Mouse (Mus musculus) cerebellum, postnatal 25 days (tissue): ENCODE data around the gene Gm10337.

Experiments
- DNase-seq, 2 experiments: peaks; one replicate each; pipeline ENCODE4 v3.0.0; 2021; ENCODE audit warnings: mixed read lengths in 2 of 2

Gene Gm10337

DNA sequence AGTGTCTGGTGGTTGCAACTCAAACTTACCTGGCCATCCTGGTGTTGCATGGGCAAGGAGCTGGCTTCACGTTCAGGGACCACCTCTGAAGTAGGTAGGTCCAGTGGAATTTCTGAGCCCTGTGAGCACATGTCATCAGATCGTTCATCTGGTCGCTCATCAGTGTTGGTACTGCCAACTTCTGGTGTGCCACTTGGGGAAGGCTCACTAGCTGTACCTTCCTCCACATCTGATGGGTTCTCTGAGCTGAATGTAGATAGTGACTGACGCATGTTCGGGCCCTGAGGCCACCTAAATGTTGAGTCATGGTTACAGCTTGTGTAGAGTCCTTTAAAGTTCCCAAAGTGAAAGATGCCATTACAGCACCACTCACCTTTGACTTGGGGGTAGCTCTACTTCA, 3.0 kb upstream of the Gm10337 start:
- no peak for DNase-seq

DNA sequence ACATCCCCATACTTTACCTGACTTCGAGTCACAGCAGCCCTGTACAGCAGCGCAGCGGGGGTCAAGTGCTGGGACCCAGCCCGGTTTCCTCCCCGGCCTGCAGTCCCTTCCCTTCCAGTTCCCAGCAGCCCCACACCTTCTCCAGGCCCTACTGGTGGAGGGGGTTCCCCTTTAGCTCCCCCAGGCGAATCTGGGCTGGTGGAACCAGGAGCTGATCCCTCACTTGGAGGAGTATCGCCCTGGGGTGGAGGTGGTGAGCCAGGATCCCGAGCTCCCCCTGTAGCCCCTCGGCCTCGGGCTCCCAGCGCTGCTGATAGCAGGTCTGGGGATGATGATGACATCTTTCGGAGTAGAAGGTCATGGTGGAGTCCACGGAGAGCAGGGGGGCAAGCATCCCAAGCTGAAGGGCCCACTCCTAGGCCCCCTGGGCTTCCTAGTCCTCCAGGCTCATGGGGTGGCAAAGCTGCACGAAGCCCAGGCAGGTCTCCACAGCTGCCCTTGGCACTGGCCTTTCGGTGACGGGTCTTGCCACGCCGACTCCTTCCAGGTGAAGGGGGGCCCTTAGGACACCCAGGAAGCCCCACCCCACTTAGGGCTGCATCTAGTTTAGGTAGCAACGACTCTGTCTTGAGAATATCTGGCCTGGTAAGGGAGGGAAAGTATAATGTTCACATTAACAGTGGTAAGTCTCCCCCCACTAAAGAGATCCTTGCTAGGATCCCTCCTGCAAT, 2.3 kb upstream of the Gm10337 start:
- no peak for DNase-seq

DNA sequence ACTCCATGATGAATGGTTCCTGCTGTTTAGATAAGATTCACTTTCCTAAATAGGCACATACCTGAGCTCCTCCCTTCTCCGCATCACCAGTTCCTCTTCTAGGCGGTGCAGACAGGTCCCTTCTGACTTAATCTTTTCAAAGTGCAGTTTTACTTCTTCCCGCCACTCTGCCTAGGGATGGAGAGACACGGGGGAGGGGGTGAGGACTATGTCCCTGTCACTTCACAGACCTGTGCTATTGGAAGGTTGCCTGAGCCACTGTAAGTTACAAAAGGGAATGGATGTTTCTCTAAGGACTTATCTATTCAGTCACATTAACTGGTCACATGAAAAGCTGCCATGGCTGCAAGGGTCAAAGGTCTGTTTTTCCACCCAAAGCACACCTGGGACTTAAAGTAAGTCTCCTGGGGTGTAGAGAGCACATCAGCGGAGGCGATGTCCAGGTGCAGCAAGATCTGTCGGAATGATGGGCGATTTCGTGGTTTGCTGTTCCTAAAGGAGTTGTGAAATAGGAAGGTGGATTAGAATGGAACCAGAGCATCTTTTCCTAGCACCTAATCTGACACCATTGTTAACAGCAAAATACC, 1.2 kb upstream of the Gm10337 start:
- no peak for DNase-seq

DNA sequence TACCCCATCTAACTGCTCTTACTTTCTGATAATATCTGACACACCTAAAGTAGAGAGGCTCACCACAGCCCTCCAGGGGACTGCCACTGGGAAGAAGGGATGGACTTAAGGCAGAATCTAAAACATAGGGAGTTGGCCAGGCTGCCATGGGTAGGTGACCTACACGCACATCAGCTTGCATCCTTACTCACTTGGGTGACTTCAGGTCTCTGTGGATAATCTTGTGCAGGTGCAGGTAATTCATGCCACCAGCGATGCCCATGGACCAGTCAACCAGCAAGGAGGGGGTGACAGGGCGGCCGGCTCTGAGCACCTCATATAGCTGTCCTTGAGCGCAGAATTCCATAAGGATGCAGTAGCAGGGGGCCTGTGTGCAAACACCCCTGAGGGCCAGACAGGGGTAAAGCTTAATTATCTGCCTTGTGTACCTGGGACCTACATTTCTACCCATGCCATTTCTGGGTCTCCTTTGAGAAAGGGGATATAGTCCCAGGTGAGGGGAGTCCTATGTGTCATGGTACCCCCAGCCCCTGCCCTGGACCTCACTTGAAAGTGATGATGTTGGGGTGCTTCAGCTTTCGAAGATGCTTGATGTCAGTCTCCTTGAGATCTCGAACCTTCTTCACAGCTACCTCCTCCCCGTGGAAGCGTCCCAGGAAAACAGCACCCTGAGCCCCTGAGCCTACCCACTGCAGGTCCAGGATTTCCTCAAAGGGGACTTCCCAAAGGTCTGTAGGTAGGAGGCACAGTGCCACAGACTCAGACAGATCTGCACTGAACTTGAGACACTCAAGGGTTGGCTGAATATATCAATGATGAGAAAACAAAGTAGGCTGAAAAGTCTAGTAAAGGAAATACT, 631 bp downstream of the Gm10337 start:
- DNase-seq, result no peak

- no peak for DNase-seq
These were observed 1.7 kb downstream of the Gm10337 start for GRCm38 (mm10) chr15:102505073-102505769.

DNA sequence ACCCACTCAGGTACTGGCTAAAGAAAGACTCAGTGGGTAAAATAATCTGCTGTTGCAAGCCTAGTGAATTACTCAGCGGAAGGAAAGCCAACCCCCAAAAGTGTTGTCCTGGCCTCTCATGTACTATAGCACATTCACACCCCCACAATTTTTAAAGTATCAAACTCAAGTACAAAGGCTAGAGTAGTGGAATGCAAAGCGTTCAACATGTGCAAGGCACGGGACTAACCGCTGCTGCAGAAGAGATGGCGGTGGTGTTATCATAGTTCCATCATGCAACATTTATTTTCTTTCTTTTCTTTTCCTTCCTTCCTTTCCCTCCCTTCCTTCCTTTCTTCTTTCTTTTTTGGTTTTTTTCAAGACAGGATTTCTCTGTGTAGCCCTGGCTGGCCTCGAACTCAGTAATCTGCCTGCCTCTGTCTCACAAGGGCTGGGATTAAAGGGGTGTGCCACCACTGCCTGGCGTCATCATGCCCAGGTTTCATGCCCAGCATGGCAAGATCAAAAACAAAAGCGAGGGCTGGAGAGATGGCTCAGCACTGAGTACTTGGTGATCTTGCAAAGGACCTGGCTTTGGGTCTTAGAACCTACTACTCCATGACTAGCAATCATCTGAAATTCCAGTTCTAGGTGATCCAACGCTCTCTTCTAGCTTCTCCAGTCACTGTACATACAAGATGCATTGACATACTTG, 2.4 kb downstream of the Gm10337 start:
- peak in 1 of 2 experiments; percentile 3 for DNase-seq

DNA sequence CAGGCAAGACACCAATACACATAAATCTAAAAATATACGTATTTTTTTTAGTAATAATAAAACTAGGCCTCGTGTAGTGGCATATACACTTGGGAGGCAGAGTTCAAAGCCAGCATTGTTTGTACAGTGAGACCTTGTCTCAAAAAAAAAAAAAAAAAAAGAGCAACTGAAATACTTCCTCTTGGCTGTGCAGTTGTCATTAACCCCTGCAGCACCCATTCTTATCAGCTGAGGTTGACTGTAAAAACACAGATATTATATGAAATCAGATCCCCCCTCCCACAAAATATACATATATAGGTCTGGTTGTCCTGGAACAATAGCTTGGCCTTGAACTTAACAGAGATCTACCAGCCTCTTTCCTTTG, 2.9 kb downstream of the Gm10337 start:
- no peak for DNase-seq

GRCm38 (mm10) chr15:102506864-102507263, 3.3 kb downstream of the Gm10337 start:
- DNase-seq, result peak in 1 of 2 experiments; percentile 1

GRCm38 (mm10) chr15:102507561-102507960, 4.0 kb downstream of the Gm10337 start:
- no peak for DNase-seq

- DNase-seq, result no peak
These were observed 4.8 kb downstream of the Gm10337 start for GRCm38 (mm10) chr15:102508336-102508735.

DNA sequence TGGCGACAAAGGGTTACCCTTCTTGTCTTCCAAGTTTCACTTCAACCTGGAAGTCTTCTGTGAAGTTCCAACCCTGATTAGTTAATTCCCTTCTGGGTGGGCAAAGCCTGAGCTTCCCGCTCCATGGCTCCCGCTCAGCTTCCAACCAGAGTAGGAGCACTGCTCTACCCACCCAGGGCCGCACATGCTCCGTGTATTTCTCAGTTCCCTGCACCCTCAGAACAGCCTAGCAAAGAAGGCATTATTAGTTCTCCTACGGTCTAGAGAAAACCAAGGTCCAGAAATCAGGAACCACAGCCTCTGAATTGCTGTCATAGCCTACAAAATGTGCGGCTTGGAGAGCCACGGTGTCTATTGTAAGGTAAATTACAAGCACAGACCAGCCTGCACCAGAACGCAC, 6.6 kb downstream of the Gm10337 start:
- DNase-seq, result peak; percentile 34 to 48

DNA sequence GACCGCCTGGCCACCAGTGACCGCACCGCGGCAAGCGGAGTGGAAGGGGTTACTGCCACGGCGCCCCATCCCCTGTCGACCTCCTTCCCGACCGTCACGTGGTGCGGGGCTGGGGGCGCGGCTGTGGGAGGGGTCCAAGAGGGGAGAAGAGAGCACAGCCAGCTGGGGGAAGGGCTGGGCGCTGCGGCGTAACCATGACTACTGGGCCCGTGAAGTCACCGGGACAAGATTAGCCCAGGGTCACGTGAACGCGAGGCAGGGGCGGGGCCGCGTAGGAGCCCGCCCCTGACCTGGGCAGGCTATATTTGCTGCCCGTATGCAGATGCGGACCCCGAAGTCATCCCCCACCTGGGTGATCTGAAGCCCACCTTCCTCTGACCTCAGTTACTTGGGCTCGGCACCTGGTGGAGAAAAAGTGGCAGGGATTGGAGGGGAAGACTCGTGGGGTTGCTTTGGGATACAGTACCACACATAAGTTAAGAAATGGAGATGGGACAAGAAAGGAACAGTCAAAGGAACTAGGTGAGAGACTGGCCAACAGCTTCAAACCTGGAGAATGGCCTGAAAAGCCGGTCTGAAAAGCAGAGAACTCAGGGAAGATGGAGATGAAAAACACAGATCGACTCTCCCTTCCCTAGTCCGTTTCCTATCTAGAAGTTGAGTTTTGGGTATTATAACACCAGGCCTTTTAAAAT, 7.2 kb downstream of the Gm10337 start:
- DNase-seq, result peak; percentile 82 to 89

- no peak for DNase-seq
These were observed 7.8 kb downstream of the Gm10337 start for GRCm38 (mm10) chr15:102511285-102511833.

DNA sequence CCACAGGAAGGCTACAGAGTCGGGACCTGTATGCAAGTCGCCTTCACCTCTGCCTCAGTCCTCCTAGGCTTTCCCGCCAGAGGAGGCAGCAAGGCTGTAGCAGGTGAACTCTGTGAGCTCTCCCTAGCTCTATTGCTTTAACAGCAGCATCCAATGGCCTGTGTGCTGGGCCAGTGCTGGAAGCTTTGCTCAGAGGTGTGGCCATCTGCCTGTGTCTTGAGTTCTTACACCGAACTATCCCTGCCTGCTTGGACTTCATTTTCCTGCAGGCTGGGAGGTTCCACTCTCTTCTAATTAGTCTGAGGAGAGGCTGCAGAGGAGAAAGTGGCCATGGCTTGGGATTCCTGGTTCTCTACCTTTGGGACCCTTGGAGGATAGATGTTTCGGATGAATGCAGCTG, 8.5 kb downstream of the Gm10337 start:
- peak in 1 of 2 experiments; percentile 60 for DNase-seq

- no peak for DNase-seq
These were observed 8.9 kb downstream of the Gm10337 start for GRCm38 (mm10) chr15:102512471-102512870.

DNA sequence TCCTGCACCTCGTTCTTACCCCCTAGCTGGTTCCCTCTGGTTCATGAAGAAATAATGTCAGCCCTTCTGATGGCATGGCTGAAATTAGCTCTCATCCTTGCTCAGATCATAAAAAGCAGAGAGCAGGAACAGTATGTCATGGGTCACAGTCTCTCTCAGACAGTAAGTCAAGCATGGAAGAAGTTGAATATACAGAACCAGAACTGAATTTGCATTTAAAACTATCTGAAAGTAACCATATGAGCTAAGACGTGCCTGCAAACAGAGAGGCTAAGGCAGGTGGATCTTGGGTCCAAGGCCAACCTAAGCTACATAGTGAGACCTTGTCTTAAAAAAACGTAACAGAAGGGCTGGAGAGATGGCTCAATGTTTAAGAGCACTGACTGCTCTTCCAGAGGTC, 9.5 kb downstream of the Gm10337 start:
- no peak for DNase-seq

GRCm38 (mm10) chr15:102515261-102515660, 11.7 kb downstream of the Gm10337 start:
- DNase-seq, result no peak

DNA sequence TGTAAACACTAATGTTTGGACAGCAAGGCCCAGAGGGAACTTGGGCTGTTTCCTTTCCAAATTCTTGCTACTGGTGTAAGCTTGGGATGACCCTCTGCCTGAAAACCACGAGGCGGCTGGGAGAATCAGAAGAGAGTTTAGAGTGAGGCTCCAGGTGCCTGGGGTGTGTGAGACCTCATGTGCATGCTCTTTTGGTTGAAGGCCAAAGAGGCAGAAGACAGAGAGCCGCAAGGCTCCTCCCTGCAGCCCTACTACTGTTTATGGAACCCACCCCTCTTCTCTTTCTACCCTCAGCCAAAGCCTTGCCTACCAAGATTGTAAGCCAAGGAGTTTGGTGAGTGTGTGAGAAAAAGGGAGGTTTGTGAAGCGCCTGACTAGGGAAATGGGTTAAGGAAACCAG, 12.3 kb downstream of the Gm10337 start:
- DNase-seq, result peak; percentile 48 to 49

DNA sequence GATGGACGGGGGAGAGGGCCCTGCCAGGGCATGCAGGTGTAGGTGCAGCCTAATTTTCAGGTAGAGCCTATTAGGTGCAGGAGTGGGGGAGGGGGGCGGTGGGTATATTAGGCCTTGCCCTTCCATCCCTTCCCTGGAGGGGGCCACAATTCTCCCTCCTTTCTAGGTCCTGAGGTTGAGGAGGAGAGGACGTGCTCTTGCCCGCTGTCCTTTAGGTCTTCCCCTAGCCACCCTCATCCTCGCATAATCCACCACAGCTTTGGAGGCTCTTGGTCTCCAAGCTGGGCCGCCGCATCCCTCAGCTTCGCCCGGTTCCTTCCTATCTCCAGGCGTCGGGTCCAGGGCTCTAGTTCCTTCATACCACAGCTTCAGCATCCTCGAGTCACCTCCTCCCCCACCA, 12.8 kb downstream of the Gm10337 start:
- DNase-seq, result peak in 1 of 2 experiments; percentile 80

- DNase-seq, result peak; percentile 89 to 90
These were observed 13.3 kb downstream of the Gm10337 start, which contains the start of gene Map3k12 for GRCm38 (mm10) chr15:102516728-102517404. TSS of gene Map3k12 (minus strand) at chr15:102517064.

GRCm38 (mm10) chr15:102517631-102517975, 14.1 kb downstream of the Gm10337 start:
- no peak for DNase-seq
